Mouse (Mus musculus) subcutaneous adipose tissue, adult 2 months (tissue): ENCODE results near the gene Nlk. TPM values are rescaled to one million over a fixed set of nuclear protein-coding genes. Genes with fewer than 3 reads are reported as not detected.

Experiments
- polyA plus RNA-seq: library from polyadenylated mRNA; depleted of rRNA; stranded (reverse); fragments of >200 nt; gene quantifications from 2 replicates; pipeline ENCODE4 v1.2.3, GENCODE M21; 2012; ENCODE audit warnings: low replicate concordance; rRNA removed

The Nlk gene
- polyA plus RNA-seq = 14.8 and 15.9 TPM in 2 replicates

GRCm38 (mm10) chr11:78696777-78697752, at the start of gene Nlk:
Nlk (minus strand) TSS chr11:78697373.

DNA sequence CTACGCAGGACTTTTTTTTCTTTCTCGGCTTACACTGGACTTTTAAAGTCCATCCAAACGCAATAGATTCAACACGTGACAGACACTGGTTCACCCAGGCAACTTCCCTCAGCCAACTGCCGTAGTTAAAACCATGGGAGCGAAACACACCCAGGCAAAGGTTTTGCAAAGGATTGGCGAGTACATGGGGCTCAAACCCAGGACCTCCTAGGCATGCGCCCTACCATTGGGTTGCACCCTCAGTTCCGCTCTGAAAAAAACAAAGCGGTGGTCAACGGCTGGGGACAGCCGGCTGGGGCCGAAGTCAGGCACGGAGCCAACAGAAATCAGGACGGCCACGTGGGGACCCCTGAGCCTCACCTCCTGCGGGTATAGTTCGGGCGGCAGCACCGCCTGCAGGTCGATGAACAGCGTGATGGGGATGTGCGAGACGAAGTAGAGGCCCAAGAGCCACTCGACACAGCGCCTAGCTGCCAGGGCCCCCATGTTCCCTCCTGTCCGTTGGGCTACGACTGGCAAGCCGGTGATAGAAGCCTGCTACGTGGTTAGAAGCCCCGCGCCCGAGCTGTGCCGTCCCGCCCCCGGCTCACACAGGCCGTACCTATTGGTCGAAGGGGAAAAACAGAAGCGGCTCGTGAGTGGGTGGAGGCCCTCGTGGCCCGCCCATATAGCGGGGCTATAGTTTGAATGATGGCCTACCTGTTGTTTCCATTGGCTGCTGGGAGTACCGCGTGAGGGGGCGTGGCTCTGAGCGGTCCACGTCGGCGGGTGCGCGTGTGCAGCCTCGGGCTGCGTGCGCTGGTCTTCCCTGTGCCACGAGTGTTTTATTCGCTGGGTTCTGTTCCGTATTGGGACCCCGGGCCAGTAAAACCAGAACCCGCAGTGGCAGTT, 146.8 kb downstream of the Nlk start, which contains the start of gene Tmem97:
Gene Tmem97, minus strand, starts transcription at position 610 of the 891 bp plus-strand sequence.

DNA sequence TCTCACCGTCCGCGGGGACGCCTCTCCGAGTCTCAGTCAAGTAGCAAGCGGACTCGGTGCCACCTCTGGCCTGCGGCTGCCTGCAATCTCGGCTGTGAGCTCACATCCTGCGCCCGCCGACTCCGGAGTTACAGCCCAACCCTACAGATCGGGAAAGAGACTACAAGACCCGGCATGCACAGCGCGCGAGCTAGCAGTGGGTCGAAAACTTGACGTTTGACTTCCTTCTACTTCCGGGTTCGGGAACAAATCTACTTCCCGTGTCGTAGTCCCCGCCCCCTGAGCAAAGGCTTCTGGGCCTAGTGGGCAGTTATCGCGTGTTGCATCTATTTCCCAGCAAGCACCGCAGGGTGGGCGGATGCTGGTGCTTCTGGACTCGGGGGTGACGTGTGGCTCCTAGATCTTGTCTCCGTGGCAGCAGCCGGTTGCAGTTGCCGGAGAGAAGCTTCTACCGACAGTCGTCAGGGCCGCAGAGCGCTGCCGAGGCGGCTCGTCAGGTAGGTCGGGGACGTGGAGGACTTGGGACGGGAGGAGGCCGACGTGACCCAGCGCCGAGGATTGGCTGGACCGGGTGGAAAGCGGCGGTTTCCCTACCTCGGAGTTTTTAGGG, 161.0 kb downstream of the Nlk start, which contains the start of the genes Tnfaip1 and Ift20:
Gene Tnfaip1, minus strand, starts transcription at position 253 of the 610 bp plus-strand sequence.
Gene Ift20, plus strand, starts transcription at position 282 of the 610 bp plus-strand sequence.

Other genes starting within 250 kb of the Nlk start
- 42.4 and 43.1 TPM in 2 replicates for gene Slc46a1, start 231.7 kb downstream of the Nlk start, polyA plus RNA-seq
- gene Sarm1, start 199.6 kb downstream of the Nlk start, polyA plus RNA-seq = 1.1 and 2.4 TPM in 2 replicates
- gene Vtn, start 198.3 kb downstream of the Nlk start, polyA plus RNA-seq = 20.3 and 32.7 TPM in 2 replicates
- gene Sebox, start 193.9 kb downstream of the Nlk start, polyA plus RNA-seq = not detected in 2 replicates
- gene Tmem199, start 185.2 kb downstream of the Nlk start, polyA plus RNA-seq = 19.0 and 20.4 TPM in 2 replicates
- 114 and 118 TPM in 2 replicates for gene Poldip2, start 185.2 kb downstream of the Nlk start, polyA plus RNA-seq
- gene Tnfaip1, start 161.0 kb downstream of the Nlk start, polyA plus RNA-seq = 55.4 and 59.5 TPM in 2 replicates
- gene Ift20, start 161.0 kb downstream of the Nlk start, polyA plus RNA-seq = 59.1 and 83.4 TPM in 2 replicates
- 19.6 and 23.3 TPM in 2 replicates for gene Tmem97, start 146.6 kb downstream of the Nlk start, polyA plus RNA-seq
- 40.4 and 68.6 TPM in 2 replicates for gene Ccnq, start 54.4 kb upstream of the Nlk start, polyA plus RNA-seq
- gene Lyrm9, start 129.2 kb upstream of the Nlk start, polyA plus RNA-seq = 13.2 and 26.3 TPM in 2 replicates
- 4.5 and 11.9 TPM in 2 replicates for gene Nos2, start 223.4 kb upstream of the Nlk start, polyA plus RNA-seq